Mouse (Mus musculus) intestine, postnatal 0 days (tissue): ENCODE data around the gene Lrrfip1. TPM values are rescaled to one million over a fixed set of nuclear protein-coding genes. Genes with fewer than 3 reads are reported as not detected.
A peak's percentile ranks its signal among the peaks of the same experiment; 100 is the strongest.

Experiments used
- ATAC-seq: fragments of 200-750 bp; cut with Nextera tagmentation; 2 replicates; pipeline ENCODE4 v1.8.0; 2017; ENCODE audit warnings: mild to moderate bottlenecking, moderate TSS enrichment, moderate library complexity
- H3K27ac ChIP-seq: fragments of 300-500 bp; sonication (generic); 2 replicates; pipeline ENCODE4 v1.5.1; 2014; ENCODE audit warnings: mild to moderate bottlenecking, low read depth, low read length, moderate library complexity
- H3K27me3 ChIP-seq: fragments of 300-500 bp; sonication (generic); replicated peaks from 2 replicates; pipeline ENCODE4 v1.6.1; 2014; ENCODE audit warnings: low read length, mixed read lengths; ENCODE audit not compliant: control insufficient read depth, insufficient read depth
- H3K36me3 ChIP-seq: fragments of 300-500 bp; sonication (generic); 2 replicates; pipeline ENCODE4 v1.6.1; 2014; ENCODE audit warnings: mild to moderate bottlenecking, moderate library complexity; ENCODE audit not compliant: control insufficient read depth, insufficient read depth
- H3K4me1 ChIP-seq: fragments of 300-500 bp; sonication (generic); replicated peaks from 2 replicates; pipeline ENCODE4 v1.6.1; 2014; ENCODE audit warnings: antibody characterized with exemption, low read length, mixed read lengths; ENCODE audit not compliant: control insufficient read depth, insufficient read depth
- H3K4me2 ChIP-seq: fragments of 300-500 bp; sonication (generic); replicated peaks from 2 replicates; pipeline ENCODE4 v1.6.1; 2014; ENCODE audit warnings: low read depth, mild to moderate bottlenecking, moderate library complexity
- H3K4me3 ChIP-seq: fragments of 300-500 bp; sonication (generic); 2 replicates; pipeline ENCODE4 v1.5.1; 2014; ENCODE audit warnings: low read depth, low read length
- H3K9ac ChIP-seq: fragments of 300-500 bp; sonication (generic); 2 replicates; pipeline ENCODE4 v1.6.1; 2014; ENCODE audit warnings: mild to moderate bottlenecking, low read depth, low read length
- H3K9me3 ChIP-seq: fragments of 300-500 bp; sonication (generic); 2 replicates; pipeline ENCODE4 v1.6.1; 2016; ENCODE audit warnings: mixed run types; ENCODE audit not compliant: control insufficient read depth
- CTCF ChIP-seq: sonication (generic); IDR thresholded peaks from 2 replicates; pipeline ENCODE4 v1.5.1; 2016; ENCODE audit warnings: low read depth, mild to moderate bottlenecking, control low read depth, antibody characterized with exemption, moderate library complexity
- WGBS: fragments of 180-500 bp; shearing (Covaris S2); extraction: QIAGEN DNeasy Blood & Tissue Kit; methylation state at CpG from one replicate; pipeline ENCODE4 v1.1.7; 2014; 5-methylcytosine and 5-hydroxymethylcytosine counted together
- polyA plus RNA-seq: library from polyadenylated mRNA; unstranded; fragments of >200 nt; fragmentation: Nextera tagmentation; extraction: Ambion mirVana; gene quantifications from 2 replicates; pipeline ENCODE4 v1.2.1, GENCODE M21; 2015

The Lrrfip1 gene
- polyA plus RNA-seq, 1 experiment from 2014 or later, result 79.2 TPM

- Histone ChIP-seq H3K4me2 (no peak overlapping the region; the same call in 1 of the 2 replicates), H3K4me3 (no peak overlapping the region), H3K27me3 (no peaks in the 10 kb centered on the region), H3K9me3 (no peaks in the 10 kb centered on the region), H3K9ac (0 out of 2 replicates have a peak overlapping the region, but pooled peaks have one; percentile 7), H3K4me1 (peaks cover 44% of the 10 kb centered on the region), H3K27ac (peak overlapping the region; percentile 41; the same call in 1 of the 2 replicates), H3K36me3 (no peaks in the 10 kb centered on the region; the same call in 1 of the 2 replicates)
- WGBS, result 48% methylated on average over 9 of the region's 9 CpGs
- TF ChIP-seq CTCF, result no peak
- ATAC-seq, result no peak
Observed at GRCm38 (mm10) chr1:91059792-91060604, 61.5 kb downstream of the Lrrfip1 start.

GRCm38 (mm10) chr1:91061105-91061504 is 62.6 kb downstream of the Lrrfip1 start:
- ATAC-seq, result no peak
- no peak for TF ChIP-seq CTCF
- Histone ChIP-seq H3K27me3 (no peaks in the 10 kb centered on the region), H3K9ac (no peak overlapping the region; the same call in 1 of the 2 replicates), H3K9me3 (no peaks in the 10 kb centered on the region), H3K4me3 (no peak overlapping the region), H3K36me3 (no peaks in the 10 kb centered on the region; the same call in 1 of the 2 replicates), H3K27ac (peak overlapping the region; percentile 41; the same call in 1 of the 2 replicates), H3K4me1 (peaks cover 52% of the 10 kb centered on the region), H3K4me2 (no peak overlapping the region)
- WGBS, result 52% methylated on average over 4 of the region's 4 CpGs

- Histone ChIP-seq H3K9ac (no peak overlapping the region), H3K9me3 (no peaks in the 10 kb centered on the region), H3K4me1 (peaks cover 53% of the 10 kb centered on the region), H3K4me2 (no peak overlapping the region), H3K36me3 (no peaks in the 10 kb centered on the region; the same call in 1 of the 2 replicates), H3K4me3 (no peak overlapping the region), H3K27me3 (no peaks in the 10 kb centered on the region), H3K27ac (no peak overlapping the region)
- 48% methylated on average over 5 of the region's 5 CpGs for WGBS
- no peak for TF ChIP-seq CTCF
- ATAC-seq, result no peak
Observed at GRCm38 (mm10) chr1:91062363-91062762, 63.8 kb downstream of the Lrrfip1 start.

DNA sequence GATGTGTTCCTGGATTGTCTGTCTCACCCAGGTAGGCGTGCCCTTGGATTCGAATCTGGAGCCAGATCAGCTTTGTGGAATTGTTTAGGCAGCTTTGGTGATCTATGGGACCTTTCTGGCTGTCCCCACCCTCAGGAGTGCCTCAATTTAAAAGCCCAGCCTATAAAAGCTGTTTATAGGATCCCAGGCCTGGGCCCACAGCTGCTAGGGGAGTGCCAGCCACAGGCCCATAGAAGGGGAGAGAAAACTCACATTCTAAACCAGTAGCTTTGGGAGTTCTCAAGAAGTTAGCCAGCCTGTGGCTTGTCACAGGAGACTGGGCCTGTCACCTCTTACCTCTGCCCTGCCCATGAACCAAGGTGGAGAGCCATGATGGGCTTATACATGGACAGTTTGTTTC is 65.5 kb downstream of the Lrrfip1 start:
- Histone ChIP-seq H3K27me3 (no peaks in the 10 kb centered on the region), H3K4me2 (no peak overlapping the region), H3K9me3 (no peaks in the 10 kb centered on the region), H3K4me1 (peaks cover 54% of the 10 kb centered on the region), H3K9ac (no peak overlapping the region), H3K27ac (peak overlapping the region; percentile 84), H3K36me3 (peaks cover under 1% of the 10 kb centered on the region; the same call in 1 of the 2 replicates), H3K4me3 (no peak overlapping the region)
- ATAC-seq, result no peak
- WGBS, result 80% methylated on average over 2 of the region's 2 CpGs
- TF ChIP-seq CTCF, result no peak

DNA sequence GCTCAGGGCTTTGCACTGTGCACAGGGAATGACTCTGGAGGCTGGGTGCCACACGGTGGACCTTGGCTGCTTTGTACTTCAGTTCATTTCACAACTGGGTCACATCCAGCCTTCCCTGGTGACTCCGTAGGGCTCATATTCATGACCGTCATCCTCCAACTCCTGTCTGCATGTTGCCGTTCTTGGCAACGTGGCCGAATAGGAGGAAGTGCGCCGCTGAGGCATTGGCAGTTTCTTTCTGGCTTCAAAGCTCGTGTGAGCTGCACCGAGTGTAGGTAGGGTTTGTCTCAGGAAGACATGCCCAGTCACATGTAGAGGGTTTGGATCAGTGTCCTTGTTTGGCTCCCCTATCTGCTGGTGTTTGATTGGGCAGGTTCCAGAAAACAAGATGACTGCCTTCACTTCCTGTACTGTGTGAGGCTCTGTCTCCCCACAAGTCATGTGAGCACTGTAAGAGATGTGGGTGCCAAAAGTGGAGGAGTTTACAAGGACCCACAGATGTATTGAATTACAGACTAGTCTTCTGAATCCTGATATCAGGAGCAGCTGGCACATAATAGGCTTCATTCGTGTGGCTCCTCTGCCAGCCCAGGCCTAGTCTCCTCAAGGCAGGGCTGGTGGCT is 66.5 kb downstream of the Lrrfip1 start:
- Histone ChIP-seq H3K4me2 (no peak overlapping the region), H3K4me3 (no peak overlapping the region), H3K36me3 (peaks cover 6% of the 10 kb centered on the region; the same call in 1 of the 2 replicates), H3K9me3 (no peaks in the 10 kb centered on the region), H3K27me3 (no peaks in the 10 kb centered on the region), H3K9ac (0 out of 2 replicates have a peak overlapping the region, but pooled peaks have one; percentile 7), H3K4me1 (peaks cover 53% of the 10 kb centered on the region), H3K27ac (peak overlapping the region; percentile 84)
- no peak for TF ChIP-seq CTCF
- WGBS, result 61% methylated on average over 11 of the region's 11 CpGs
- ATAC-seq, result peak; percentile 62

DNA sequence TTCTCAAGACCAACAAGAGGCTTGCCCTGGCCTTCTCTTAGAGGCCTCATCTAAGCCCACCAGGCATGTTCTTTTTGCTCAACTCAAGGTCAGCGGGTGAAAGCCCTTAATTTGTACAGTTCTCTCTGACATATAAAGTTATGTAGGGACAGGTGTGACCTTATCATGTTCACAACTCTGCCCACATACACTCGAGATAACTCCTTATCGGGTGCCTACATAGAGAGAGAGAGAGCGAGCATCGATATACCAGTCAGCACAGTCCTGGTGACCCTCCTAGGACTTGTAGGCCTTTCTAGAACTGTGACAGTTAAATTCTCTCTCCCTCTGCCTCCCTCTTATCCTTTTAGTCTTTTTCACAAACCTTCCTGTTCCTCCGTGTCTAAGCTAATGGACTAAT is 67.5 kb downstream of the Lrrfip1 start:
- H3K27ac ChIP-seq, result peak overlapping the region; percentile 84
- H3K27me3 ChIP-seq, result no peaks in the 10 kb centered on the region

More for the DNA sequence above, 67.5 kb downstream of the Lrrfip1 start:
- WGBS, result 53% methylated on average over 6 of the region's 6 CpGs
- no peak for ATAC-seq
- no peak overlapping the region for H3K4me2 ChIP-seq
- H3K4me3 ChIP-seq, result no peak overlapping the region
- peaks cover 49% of the 10 kb centered on the region for H3K4me1 ChIP-seq
- TF ChIP-seq CTCF, result no peak
- H3K36me3 ChIP-seq, result peaks cover 6% of the 10 kb centered on the region; the same call in 1 of the 2 replicates
- H3K9ac ChIP-seq, result 0 out of 2 replicates have a peak overlapping the region, but pooled peaks have one; percentile 4
- no peaks in the 10 kb centered on the region for H3K9me3 ChIP-seq
